Mouse (Mus musculus) liver, postnatal 0 days (tissue): ENCODE measurements at regions not wholly inside any gene's neighbourhood (a gene's known extent, or its start where the extent isn't known, plus 50 kb on each side); places are given as distances from the start of the nearest gene placed in this dataset.

Experiments used
- ATAC-seq: fragments of 200-750 bp; cut with Nextera tagmentation; 2 replicates; pipeline ENCODE4 v1.8.0; 2017; ENCODE audit warnings: mild to moderate bottlenecking, moderate library complexity
- DNase-seq: peaks from one replicate; pipeline ENCODE4 v3.0.0-alpha.2; 2016
- H3K27ac ChIP-seq: fragments of 300-500 bp; sonication (generic); 2 replicates; pipeline ENCODE4 v1.5.1; 2014; ENCODE audit warnings: antibody characterized with exemption, moderate library complexity, mild to moderate bottlenecking, low read depth
- H3K27me3 ChIP-seq: fragments of 300-500 bp; sonication (generic); 2 replicates; pipeline ENCODE4 v1.6.1; 2014; ENCODE audit warnings: low read length, control low read depth, mixed read lengths; ENCODE audit not compliant: insufficient read depth
- H3K36me3 ChIP-seq: fragments of 300-500 bp; sonication (generic); replicated peaks from 2 replicates; pipeline ENCODE4 v1.6.1; 2014; ENCODE audit warnings: mild to moderate bottlenecking, control low read depth, low read length, moderate library complexity, mixed read lengths; ENCODE audit not compliant: insufficient read depth
- H3K4me1 ChIP-seq: fragments of 300-500 bp; sonication (generic); 2 replicates; pipeline ENCODE4 v1.6.1; 2014; ENCODE audit warnings: antibody characterized with exemption, mild to moderate bottlenecking, control low read depth; ENCODE audit not compliant: insufficient read depth
- H3K4me2 ChIP-seq: fragments of 300-500 bp; sonication (generic); 2 replicates; pipeline ENCODE4 v1.6.1; 2014; ENCODE audit warnings: low read depth, mild to moderate bottlenecking, low read length, moderate library complexity, mixed read lengths
- H3K4me3 ChIP-seq: fragments of 300-500 bp; sonication (generic); 2 replicates; pipeline ENCODE4 v1.5.1; 2014; ENCODE audit warnings: low read depth, low read length
- H3K9ac ChIP-seq: fragments of 300-500 bp; sonication (generic); replicated peaks from 2 replicates; pipeline ENCODE4 v1.6.1; 2014; ENCODE audit warnings: mild to moderate bottlenecking, moderate library complexity
- H3K9me3 ChIP-seq: fragments of 300-500 bp; sonication (generic); 2 replicates; pipeline ENCODE4 v1.6.1; 2016; ENCODE audit warnings: mild to moderate bottlenecking, control low read depth, low read length, mixed read lengths
- CTCF ChIP-seq: sonication (generic); IDR thresholded peaks from 2 replicates; pipeline ENCODE4 v1.5.1; 2016; ENCODE audit warnings: antibody characterized with exemption, low read depth
- EP300 ChIP-seq: IDR thresholded peaks from 2 replicates; pipeline ENCODE4 v1.6.1; 2016; ENCODE audit warnings: antibody characterized with exemption, low read depth, mild to moderate bottlenecking
- WGBS: fragments of 180-500 bp; shearing (Covaris S2); extraction: QIAGEN DNeasy Blood & Tissue Kit; methylation state at CpG from one replicate; pipeline ENCODE4 v1.1.7; 2014; ENCODE audit not compliant: insufficient replicate concordance; 5-methylcytosine and 5-hydroxymethylcytosine counted together

GRCm38 (mm10) chr2:178950304-178950703, 491.9 kb upstream of the Cdh4 start:
- no peak for ATAC-seq
- DNase-seq = no peak
- Histone ChIP-seq H3K27me3 (no peaks in the 10 kb centered on the region), H3K4me2 (no peak overlapping the region), H3K4me1 (no peaks in the 10 kb centered on the region), H3K27ac (no peak overlapping the region), H3K9ac (no peak overlapping the region), H3K36me3 (no peaks in the 10 kb centered on the region), H3K9me3 (no peaks in the 10 kb centered on the region), H3K4me3 (no peak overlapping the region)
- no peak for TF ChIP-seq CTCF
- WGBS = 21% methylated on average over 1 of the region's 1 CpGs

- no peak overlapping the region for H3K4me3 ChIP-seq
- no peak for TF ChIP-seq CTCF
- no peak for TF ChIP-seq EP300
- WGBS = 54% methylated on average over 2 of the region's 2 CpGs
- H3K9ac ChIP-seq = no peak overlapping the region
- H3K36me3 ChIP-seq = no peaks in the 10 kb centered on the region
- no peak overlapping the region for H3K27ac ChIP-seq
- no peaks in the 10 kb centered on the region for H3K9me3 ChIP-seq
- no peak overlapping the region for H3K4me2 ChIP-seq
- no peaks in the 10 kb centered on the region for H3K4me1 ChIP-seq
- ATAC-seq = no peak
- DNase-seq = no peak
- no peaks in the 10 kb centered on the region for H3K27me3 ChIP-seq
These were observed 487.7 kb upstream of the Cdh4 start for GRCm38 (mm10) chr2:178954420-178955067.

- no peak overlapping the region for H3K27ac ChIP-seq
- TF ChIP-seq CTCF = no peak
- TF ChIP-seq EP300 = no peak
- no peak overlapping the region for H3K9ac ChIP-seq
- H3K9me3 ChIP-seq = no peaks in the 10 kb centered on the region
- H3K27me3 ChIP-seq = no peaks in the 10 kb centered on the region
- no peak overlapping the region for H3K4me3 ChIP-seq
- DNase-seq = no peak
- H3K4me1 ChIP-seq = no peaks in the 10 kb centered on the region
- ATAC-seq = no peak
- WGBS = 80% methylated on average over 10 of the region's 10 CpGs
- no peaks in the 10 kb centered on the region for H3K36me3 ChIP-seq
- no peak overlapping the region for H3K4me2 ChIP-seq
These were observed 483.4 kb upstream of the Cdh4 start for GRCm38 (mm10) chr2:178958829-178959228.

- no peak for ATAC-seq
- H3K36me3 ChIP-seq = no peaks in the 10 kb centered on the region
- DNase-seq = no peak
- H3K4me3 ChIP-seq = no peak overlapping the region
- no peaks in the 10 kb centered on the region for H3K4me1 ChIP-seq
- TF ChIP-seq CTCF (no peak), EP300 (no peak)
- no peak overlapping the region for H3K9ac ChIP-seq
- 63% methylated on average over 6 of the region's 6 CpGs for WGBS
- H3K27ac ChIP-seq = no peak overlapping the region
- no peaks in the 10 kb centered on the region for H3K9me3 ChIP-seq
- H3K27me3 ChIP-seq = no peaks in the 10 kb centered on the region
- H3K4me2 ChIP-seq = no peak overlapping the region
These were observed 482.6 kb upstream of the Cdh4 start for GRCm38 (mm10) chr2:178959603-178960002.

GRCm38 (mm10) chr2:178967584-178968365, 474.5 kb upstream of the Cdh4 start:
- Histone ChIP-seq H3K4me1 (no peaks in the 10 kb centered on the region), H3K27me3 (no peaks in the 10 kb centered on the region), H3K4me3 (no peak overlapping the region), H3K9me3 (no peaks in the 10 kb centered on the region), H3K4me2 (no peak overlapping the region), H3K9ac (no peak overlapping the region), H3K36me3 (no peaks in the 10 kb centered on the region), H3K27ac (no peak overlapping the region)
- WGBS = 81% methylated on average over 11 of the region's 11 CpGs
- DNase-seq (no peak), ATAC-seq (no peak)
- TF ChIP-seq CTCF (no peak), EP300 (no peak)

- no peak for ATAC-seq
- no peaks in the 10 kb centered on the region for H3K36me3 ChIP-seq
- H3K4me1 ChIP-seq = no peaks in the 10 kb centered on the region
These were observed 472.5 kb upstream of the Cdh4 start for GRCm38 (mm10) chr2:178969732-178970131.

More at GRCm38 (mm10) chr2:178969732-178970131, 472.5 kb upstream of the Cdh4 start:
- Histone ChIP-seq H3K4me2 (no peak overlapping the region), H3K4me3 (no peak overlapping the region), H3K27ac (no peak overlapping the region), H3K9me3 (no peaks in the 10 kb centered on the region), H3K9ac (no peak overlapping the region), H3K27me3 (no peaks in the 10 kb centered on the region)
- TF ChIP-seq EP300 = no peak
- no peak for TF ChIP-seq CTCF
- 76% methylated on average over 10 of the region's 10 CpGs for WGBS
- DNase-seq = no peak
